Mouse (Mus musculus): Measurements from ENCODE around the gene Nme1. TPM values are rescaled to one million over a fixed set of nuclear protein-coding genes. Genes with fewer than 3 reads are reported as not detected.

The Nme1 gene
- polyA plus RNA-seq, 1 experiment, result 50.4 TPM

DNA sequence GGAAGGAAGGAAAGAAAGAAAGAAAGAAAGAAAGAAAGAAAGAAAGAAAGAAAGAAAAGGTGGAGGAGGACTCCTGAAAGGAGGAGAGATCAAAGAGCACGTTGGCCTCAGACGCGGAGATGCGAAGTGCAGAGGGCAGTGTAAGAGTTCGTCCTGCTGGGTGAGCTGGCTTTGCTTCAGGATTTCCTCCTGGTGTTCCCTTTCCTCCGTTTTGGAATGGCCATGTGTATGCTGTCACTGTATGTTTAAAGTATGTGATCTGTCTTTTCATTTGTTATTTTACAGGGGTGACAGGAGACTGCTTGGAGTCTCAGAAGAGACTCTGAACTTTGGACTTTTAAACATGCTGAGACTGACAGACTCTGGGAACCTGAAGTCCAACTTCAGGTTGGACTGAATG is 6.8 kb downstream of the Nme1 start:
- Histone ChIP-seq H3K27ac (ENCODE audit: insufficient read depth, low read length) (no peak overlapping the region), H3K9me3 (replicated peaks; ENCODE audit: control insufficient read depth, insufficient read depth, low read length, poor library complexity, severe bottlenecking) (no peaks in the 10 kb centered on the region), H3K4me3 (ENCODE audit: low read depth, low read length) (no peak overlapping the region), H3K9ac (ENCODE audit: low read depth, poor library complexity, severe bottlenecking) (no peak overlapping the region), H3K4me1 (ENCODE audit: control insufficient read depth, insufficient read depth, low read length) (peaks cover 4% of the 10 kb centered on the region), H3K36me3 (ENCODE audit: control insufficient read depth, insufficient read depth, low read length, poor library complexity, severe bottlenecking) (peaks cover 66% of the 10 kb centered on the region), H3K27me3 (ENCODE audit: control insufficient read depth, insufficient read depth, low read length, poor library complexity, severe bottlenecking) (no peaks in the 10 kb centered on the region)
- no peak for TF ChIP-seq CTCF (IDR thresholded peaks at IDR 0.05; ENCODE audit: low read depth, low read length)
- no peak for TF ChIP-seq EP300 (IDR thresholded peaks at IDR 0.05; ENCODE audit: insufficient read depth, low read depth, low read length)
- TF ChIP-seq POLR2A (IDR thresholded peaks at IDR 0.05; ENCODE audit: insufficient read depth, low read length), result no peak

DNA sequence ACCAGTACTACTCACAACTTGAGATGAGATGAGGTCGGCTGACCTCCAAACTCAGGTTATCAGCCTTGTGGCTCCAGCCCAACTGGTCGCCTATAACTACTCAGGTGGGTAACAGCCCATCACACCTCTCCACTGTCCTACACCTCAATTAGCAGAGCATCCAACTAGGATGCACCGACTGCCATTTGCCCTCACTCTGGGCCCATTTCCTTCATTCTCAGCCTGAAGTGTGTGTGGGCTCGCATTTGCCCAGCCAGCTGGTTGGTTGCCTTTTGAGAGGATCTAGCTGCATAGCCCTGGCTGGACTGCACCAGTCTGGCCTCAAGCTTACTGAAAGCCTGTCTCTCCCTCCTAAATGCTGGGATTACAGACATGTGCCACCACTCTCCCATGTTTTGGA is 10.6 kb downstream of the Nme1 start:
- no peak overlapping the region for H3K9ac ChIP-seq (ENCODE audit: low read depth, poor library complexity, severe bottlenecking)
- H3K9me3 ChIP-seq (replicated peaks; ENCODE audit: control insufficient read depth, insufficient read depth, low read length, poor library complexity, severe bottlenecking), result no peaks in the 10 kb centered on the region
- peaks cover 6% of the 10 kb centered on the region for H3K4me1 ChIP-seq (ENCODE audit: control insufficient read depth, insufficient read depth, low read length)
- peak overlapping the region; percentile 92 for H3K27ac ChIP-seq (ENCODE audit: insufficient read depth, low read length)
- peaks cover 54% of the 10 kb centered on the region for H3K36me3 ChIP-seq (ENCODE audit: control insufficient read depth, insufficient read depth, low read length, poor library complexity, severe bottlenecking)
- TF ChIP-seq POLR2A (IDR thresholded peaks at IDR 0.05; ENCODE audit: insufficient read depth, low read length), result no peak
- no peak for TF ChIP-seq CTCF (IDR thresholded peaks at IDR 0.05; ENCODE audit: low read depth, low read length)
- TF ChIP-seq EP300 (IDR thresholded peaks at IDR 0.05; ENCODE audit: insufficient read depth, low read depth, low read length), result no peak
- H3K4me3 ChIP-seq (ENCODE audit: low read depth, low read length), result no peak overlapping the region
- no peaks in the 10 kb centered on the region for H3K27me3 ChIP-seq (ENCODE audit: control insufficient read depth, insufficient read depth, low read length, poor library complexity, severe bottlenecking)

DNA sequence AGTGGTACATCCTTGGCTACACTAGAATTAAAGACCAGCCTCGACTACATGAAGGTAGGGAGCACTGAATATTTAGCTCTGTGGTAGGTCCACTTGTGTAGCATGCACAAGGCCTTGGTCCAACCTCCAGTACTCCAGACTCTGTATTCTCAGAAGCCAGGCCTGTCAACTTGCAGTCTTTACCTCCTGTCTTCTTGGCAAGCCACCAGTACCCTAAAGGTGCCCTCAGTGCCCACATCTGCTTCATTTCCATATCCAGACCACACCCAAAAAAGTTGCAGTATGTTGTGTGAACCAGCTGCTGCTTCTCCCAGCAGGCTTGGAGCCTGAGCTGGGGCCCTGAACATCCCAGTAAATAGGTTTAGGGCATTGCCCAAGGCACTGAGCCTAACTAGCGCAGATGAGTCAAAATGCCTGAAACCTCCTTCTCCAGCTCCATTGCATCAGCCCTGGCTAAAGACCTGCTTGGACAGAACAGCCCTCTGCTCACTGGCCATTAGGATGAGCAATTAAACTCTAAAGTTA is 11.2 kb downstream of the Nme1 start:
- Histone ChIP-seq H3K9ac (ENCODE audit: low read depth, poor library complexity, severe bottlenecking) (no peak overlapping the region; the same call in 1 of the 2 replicates), H3K27me3 (ENCODE audit: control insufficient read depth, insufficient read depth, low read length, poor library complexity, severe bottlenecking) (no peaks in the 10 kb centered on the region), H3K4me3 (ENCODE audit: low read depth, low read length) (no peak overlapping the region), H3K36me3 (ENCODE audit: control insufficient read depth, insufficient read depth, low read length, poor library complexity, severe bottlenecking) (peaks cover 54% of the 10 kb centered on the region), H3K27ac (ENCODE audit: insufficient read depth, low read length) (peak overlapping the region; percentile 92), H3K4me1 (ENCODE audit: control insufficient read depth, insufficient read depth, low read length) (peaks cover 6% of the 10 kb centered on the region), H3K9me3 (replicated peaks; ENCODE audit: control insufficient read depth, insufficient read depth, low read length, poor library complexity, severe bottlenecking) (no peaks in the 10 kb centered on the region)
- TF ChIP-seq CTCF (IDR thresholded peaks at IDR 0.05; ENCODE audit: low read depth, low read length) (no peak), EP300 (IDR thresholded peaks at IDR 0.05; ENCODE audit: insufficient read depth, low read depth, low read length) (no peak), POLR2A (IDR thresholded peaks at IDR 0.05; ENCODE audit: insufficient read depth, low read length) (no peak)

DNA sequence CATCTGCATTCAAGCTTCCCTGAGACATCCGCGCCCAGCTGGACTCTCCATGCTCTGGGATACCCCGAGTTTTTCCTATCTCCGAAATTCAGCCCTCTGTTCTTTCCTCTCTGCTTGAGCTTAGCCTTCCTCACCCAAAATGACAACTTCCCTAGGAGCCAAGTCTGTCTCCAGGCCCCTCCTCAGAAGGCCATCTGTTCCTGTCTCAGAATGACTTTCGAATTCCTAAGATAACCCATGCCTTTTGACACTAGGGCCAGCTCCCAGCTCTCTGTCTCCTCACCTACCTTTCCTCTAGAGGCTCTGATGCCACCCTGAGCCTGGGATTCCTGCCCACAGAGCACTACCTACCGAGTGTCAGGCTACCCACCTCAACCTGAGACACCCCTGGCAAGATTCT is 12.2 kb downstream of the Nme1 start, which contains the start of gene Nme2:
Gene Nme2, minus strand, starts transcription at position 101 of the 400 bp plus-strand sequence.
- peak within 1 kb of the TSS; percentile 92 for H3K27ac ChIP-seq (ENCODE audit: insufficient read depth, low read length)
- no peaks in the 10 kb centered on the region for H3K9me3 ChIP-seq (replicated peaks; ENCODE audit: control insufficient read depth, insufficient read depth, low read length, poor library complexity, severe bottlenecking)
- H3K4me3 ChIP-seq (ENCODE audit: low read depth, low read length), result peak within 1 kb of the TSS; percentile 80
- peaks cover 6% of the 10 kb centered on the region for H3K4me1 ChIP-seq (ENCODE audit: control insufficient read depth, insufficient read depth, low read length)
- TF ChIP-seq EP300 (IDR thresholded peaks at IDR 0.05; ENCODE audit: insufficient read depth, low read depth, low read length) (no peak), CTCF (IDR thresholded peaks at IDR 0.05; ENCODE audit: low read depth, low read length) (no peak), POLR2A (IDR thresholded peaks at IDR 0.05; ENCODE audit: insufficient read depth, low read length) (no peak)
- H3K27me3 ChIP-seq (ENCODE audit: control insufficient read depth, insufficient read depth, low read length, poor library complexity, severe bottlenecking), result no peaks in the 10 kb centered on the region
- peak within 1 kb of the TSS; percentile 77 for H3K9ac ChIP-seq (ENCODE audit: low read depth, poor library complexity, severe bottlenecking)
- H3K36me3 ChIP-seq (ENCODE audit: control insufficient read depth, insufficient read depth, low read length, poor library complexity, severe bottlenecking), result peaks cover 55% of the 10 kb centered on the region

DNA sequence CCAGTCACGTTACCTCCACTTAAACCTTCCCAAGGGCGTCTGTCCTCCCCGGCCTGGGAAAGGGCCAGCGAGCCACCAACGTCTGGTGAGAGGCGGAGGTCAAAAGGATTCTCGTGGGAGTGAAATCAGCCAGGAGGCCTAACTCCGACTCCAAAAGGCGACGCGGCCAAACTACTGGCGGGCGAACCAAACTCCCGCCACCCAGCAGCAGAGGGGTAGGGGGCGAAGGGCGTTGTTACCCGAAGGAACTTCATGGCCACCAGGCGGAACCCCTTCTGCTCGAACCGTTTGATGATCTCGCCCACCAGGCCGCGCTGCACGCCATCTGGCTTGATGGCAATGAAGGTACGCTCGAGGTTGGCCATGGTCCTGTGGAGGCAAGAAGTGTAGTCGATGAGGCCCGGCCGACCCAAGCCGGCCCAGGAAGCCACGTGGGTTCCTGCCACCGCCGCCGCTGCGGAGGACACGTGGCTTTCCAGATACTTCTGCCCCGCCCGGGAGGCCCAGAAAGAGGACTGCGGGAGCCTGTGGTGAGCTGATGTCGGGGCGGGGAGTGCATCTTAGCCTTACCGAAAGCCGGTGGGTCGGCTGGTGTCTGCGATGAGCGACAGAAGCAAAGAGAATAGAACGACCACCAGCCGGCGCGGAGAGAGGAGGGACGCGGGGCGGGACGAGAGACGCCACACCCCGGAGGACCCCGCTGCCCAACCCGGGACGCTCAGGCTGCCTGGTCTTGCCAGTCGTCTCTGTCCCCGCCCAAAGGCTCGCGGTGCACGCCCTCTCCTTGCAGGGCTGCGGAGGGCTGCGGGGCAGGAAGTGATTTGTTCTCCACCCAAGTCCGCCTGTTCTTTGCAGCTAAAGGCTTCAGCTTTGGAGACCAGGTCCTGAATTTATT is 12.8 kb downstream of the Nme1 start:
- Histone ChIP-seq H3K9me3 (replicated peaks; ENCODE audit: control insufficient read depth, insufficient read depth, low read length, poor library complexity, severe bottlenecking) (no peaks in the 10 kb centered on the region), H3K27me3 (ENCODE audit: control insufficient read depth, insufficient read depth, low read length, poor library complexity, severe bottlenecking) (no peaks in the 10 kb centered on the region), H3K4me1 (ENCODE audit: control insufficient read depth, insufficient read depth, low read length) (peaks cover 6% of the 10 kb centered on the region), H3K4me3 (ENCODE audit: low read depth, low read length) (peak overlapping the region; percentile 80), H3K27ac (ENCODE audit: insufficient read depth, low read length) (peak overlapping the region; percentile 92), H3K9ac (ENCODE audit: low read depth, poor library complexity, severe bottlenecking) (peak overlapping the region; percentile 77), H3K36me3 (ENCODE audit: control insufficient read depth, insufficient read depth, low read length, poor library complexity, severe bottlenecking) (peaks cover 56% of the 10 kb centered on the region)
- TF ChIP-seq POLR2A (IDR thresholded peaks at IDR 0.05; ENCODE audit: insufficient read depth, low read length) (peak; percentile 39), EP300 (IDR thresholded peaks at IDR 0.05; ENCODE audit: insufficient read depth, low read depth, low read length) (no peak)

DNA sequence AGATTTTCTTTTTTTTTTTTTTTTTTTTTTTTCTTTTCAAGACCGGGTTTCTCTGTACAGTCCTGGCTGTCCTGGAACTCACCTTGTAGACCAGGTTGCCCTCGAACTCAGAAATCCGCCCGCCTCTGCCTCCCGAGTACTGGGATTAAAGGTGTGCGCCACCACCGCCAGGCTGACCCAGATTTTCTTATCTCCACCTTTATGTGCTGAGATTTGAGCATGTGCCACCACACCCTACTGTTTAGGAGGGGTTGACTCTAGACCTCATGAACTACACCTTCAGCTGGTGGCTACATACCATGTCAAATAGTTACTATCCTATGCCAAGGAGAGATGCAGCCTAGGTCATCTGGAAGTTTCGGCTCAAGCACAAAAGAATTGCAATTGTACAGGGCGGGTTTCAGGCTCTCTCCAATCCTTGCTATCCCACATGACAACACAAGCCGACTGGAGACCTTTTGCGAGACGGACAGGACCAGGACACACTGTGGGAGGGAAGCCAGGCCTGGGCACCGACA is 13.5 kb downstream of the Nme1 start:
- TF ChIP-seq POLR2A (IDR thresholded peaks at IDR 0.05; ENCODE audit: insufficient read depth, low read length) (no peak), CTCF (IDR thresholded peaks at IDR 0.05; ENCODE audit: low read depth, low read length) (no peak), EP300 (IDR thresholded peaks at IDR 0.05; ENCODE audit: insufficient read depth, low read depth, low read length) (no peak)
- peak overlapping the region; percentile 80 for H3K4me3 ChIP-seq (ENCODE audit: low read depth, low read length)
- H3K9ac ChIP-seq (ENCODE audit: low read depth, poor library complexity, severe bottlenecking), result peak overlapping the region; percentile 77
- H3K27ac ChIP-seq (ENCODE audit: insufficient read depth, low read length), result peak overlapping the region; percentile 79
- H3K27me3 ChIP-seq (ENCODE audit: control insufficient read depth, insufficient read depth, low read length, poor library complexity, severe bottlenecking), result no peaks in the 10 kb centered on the region
- peaks cover 59% of the 10 kb centered on the region for H3K36me3 ChIP-seq (ENCODE audit: control insufficient read depth, insufficient read depth, low read length, poor library complexity, severe bottlenecking)
- H3K9me3 ChIP-seq (replicated peaks; ENCODE audit: control insufficient read depth, insufficient read depth, low read length, poor library complexity, severe bottlenecking), result no peaks in the 10 kb centered on the region
- peaks cover 6% of the 10 kb centered on the region for H3K4me1 ChIP-seq (ENCODE audit: control insufficient read depth, insufficient read depth, low read length)
